Mouse (Mus musculus) layer of hippocampus, postnatal 14 days (tissue): ENCODE data around the gene Neo1. TPM values are rescaled to one million over a fixed set of nuclear protein-coding genes. Genes with fewer than 3 reads are reported as not detected.

Source experiments
- DNase-seq, 2 experiments: peaks; one replicate each; pipeline ENCODE4 v3.0.0; 2021 to 2022; ENCODE audit warnings: low spot score in 2 of 2, mixed read lengths in 1 of 2
- total RNA-seq, 2 experiments: library from RNA; stranded (reverse); gene quantifications; 2 replicates each; pipeline ENCODE4 v1.2.3; 2021

Neo1 gene
- total RNA-seq, 2 experiments from 2014 or later: 112 to 116 TPM

GRCm38 (mm10) chr9:58871141-58871540 is 165.1 kb downstream of the Neo1 start:
- DNase-seq: no peak

- DNase-seq: peak in 1 of 2 experiments; percentile 24
These were observed 172.4 kb downstream of the Neo1 start for GRCm38 (mm10) chr9:58863826-58864225.

GRCm38 (mm10) chr9:58859080-58859635 is 177.1 kb downstream of the Neo1 start:
- no peak for DNase-seq

GRCm38 (mm10) chr9:58854931-58855330 is 181.3 kb downstream of the Neo1 start:
- DNase-seq: no peak

GRCm38 (mm10) chr9:58849576-58850315 is 186.5 kb downstream of the Neo1 start:
- no peak for DNase-seq

- DNase-seq: no peak
These were observed 188.6 kb downstream of the Neo1 start for GRCm38 (mm10) chr9:58847676-58848075.

- DNase-seq: no peak
These were observed 189.2 kb downstream of the Neo1 start for GRCm38 (mm10) chr9:58847008-58847407.

- DNase-seq: no peak
These were observed 191.6 kb downstream of the Neo1 start for GRCm38 (mm10) chr9:58844597-58844996.

GRCm38 (mm10) chr9:58841655-58842054 is 194.6 kb downstream of the Neo1 start:
- DNase-seq: peak in 1 of 2 experiments; percentile 37

GRCm38 (mm10) chr9:58838504-58838903 is 197.7 kb downstream of the Neo1 start:
- DNase-seq: no peak

- no peak for DNase-seq
These were observed 199.1 kb downstream of the Neo1 start for GRCm38 (mm10) chr9:58837174-58837573.

GRCm38 (mm10) chr9:58832939-58833338 is 203.3 kb downstream of the Neo1 start:
- DNase-seq: no peak

GRCm38 (mm10) chr9:58829627-58830026 is 206.6 kb downstream of the Neo1 start:
- DNase-seq: no peak

Other genes starting within 250 kb of the Neo1 start
- gene Hcn4, start 213.0 kb downstream of the Neo1 start, total RNA-seq: 1 to 10 TPM; 4.3 to 6.0 TPM